Mouse (Mus musculus): ENCODE results near the gene Ankdd1a.

DNA sequence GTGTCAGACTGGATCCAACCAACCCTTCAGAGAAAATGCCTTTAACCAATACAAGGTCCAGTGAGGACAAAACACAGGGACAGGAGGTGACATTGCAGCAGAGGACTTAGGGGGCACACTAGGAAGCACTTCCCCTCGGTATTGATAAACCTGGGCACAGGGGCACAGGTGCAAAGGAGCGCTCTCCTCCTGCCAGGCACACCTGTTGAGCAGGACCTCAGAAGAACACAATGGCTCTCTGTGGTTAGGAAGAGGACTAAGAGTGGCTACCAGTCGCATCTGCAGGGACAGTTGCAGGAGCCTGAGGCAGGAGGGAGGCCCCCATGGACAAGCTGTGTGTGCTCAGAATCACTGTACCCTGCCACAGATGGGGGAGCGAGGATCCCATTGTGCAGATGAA lies 16.5 kb upstream of the Ankdd1a start:
- TF ChIP-seq CTCF (IDR thresholded peaks at IDR 0.05; ENCODE audit: low read depth, low read length) (no peak), TAL1 (conservative IDR thresholded peaks at IDR 0.05; ENCODE audit: low read depth, low read length) (no peak), GATA1 (IDR thresholded peaks at IDR 0.05; ENCODE audit: borderline replicate concordance, low read length) (no peak), POLR2AphosphoS5 (IDR thresholded peaks at IDR 0.05; ENCODE audit: insufficient replicate concordance, low read depth, low read length) (no peak), GATA2 (IDR thresholded peaks at IDR 0.05; ENCODE audit: borderline replicate concordance, low read depth, low read length) (no peak)

Data from G1E (cell line).